Mouse (Mus musculus): ENCODE measurements around the gene Rmnd1. TPM values are rescaled to one million over a fixed set of nuclear protein-coding genes. Genes with fewer than 3 reads are reported as not detected.

The Rmnd1 gene
- polyA plus RNA-seq, 1 experiment from 2014 or later, result 48.5 TPM

DNA sequence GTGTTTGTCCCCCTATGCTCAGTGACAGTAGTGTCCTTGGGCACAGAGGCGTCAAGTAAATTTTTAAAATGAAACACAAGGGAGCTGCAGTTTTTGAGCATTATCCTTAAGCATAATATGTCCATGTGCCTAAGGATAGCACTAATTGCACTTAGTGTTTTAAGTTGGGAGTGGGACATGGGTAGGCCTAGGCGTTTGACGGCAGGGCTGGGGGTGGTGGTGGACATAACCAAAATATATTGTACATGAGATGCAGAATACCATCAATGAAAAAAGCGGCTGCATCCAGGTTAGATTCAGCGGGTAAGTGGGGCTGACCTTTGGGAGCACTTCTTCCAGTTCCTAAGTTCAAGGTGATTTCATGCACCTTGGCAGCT lies 454 bp downstream of the Rmnd1 start:
- Histone ChIP-seq H3K27ac (peak overlapping the region; percentile 86), H3K4me1 (peaks cover 20% of the 10 kb centered on the region), H3K27me3 (ENCODE audit: poor library complexity, severe bottlenecking) (no peaks in the 10 kb centered on the region), H3K36me3 (replicated peaks) (peaks cover 36% of the 10 kb centered on the region), H3K9me3 (no peaks in the 10 kb centered on the region), H3K4me3 (peak overlapping the region; percentile 68)
- 13% methylated on average over 5 of the region's 5 CpGs for WGBS
- DNase-seq (ENCODE audit: extremely low spot score, low spot score), result no peak

DNA sequence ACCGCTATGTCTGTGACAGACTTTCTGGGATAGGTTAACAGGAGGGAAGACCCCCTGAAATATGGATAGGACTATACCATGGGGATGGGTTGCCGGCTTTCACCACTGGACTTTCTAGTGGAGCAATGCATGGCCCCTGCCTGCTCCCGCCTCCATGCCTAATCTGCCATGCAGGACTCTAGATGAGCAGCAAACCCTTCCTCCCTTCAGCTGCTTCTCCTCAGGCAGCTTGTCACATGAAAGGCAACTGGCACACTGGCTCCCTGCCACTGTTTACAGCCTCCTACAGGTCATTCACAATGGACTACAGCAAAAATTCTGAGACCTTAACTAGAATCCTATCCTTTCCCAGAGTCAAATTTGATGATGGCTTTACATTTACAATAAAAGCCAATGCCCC lies 1.4 kb downstream of the Rmnd1 start:
- Histone ChIP-seq H3K36me3 (replicated peaks) (peaks cover 36% of the 10 kb centered on the region), H3K27ac (no peak overlapping the region)
- WGBS, result 95% methylated on average over 3 of the region's 3 CpGs

GRCm38 (mm10) chr10:4430399-4430798 lies 1.8 kb downstream of the Rmnd1 start:
- Histone ChIP-seq H3K9me3 (no peaks in the 10 kb centered on the region), H3K4me1 (peaks cover 20% of the 10 kb centered on the region), H3K27me3 (ENCODE audit: poor library complexity, severe bottlenecking) (no peaks in the 10 kb centered on the region), H3K4me3 (no peak overlapping the region), H3K27ac (no peak overlapping the region), H3K36me3 (replicated peaks) (peaks cover 36% of the 10 kb centered on the region)
- WGBS, result 91% methylated on average over 8 of the region's 8 CpGs
- DNase-seq (ENCODE audit: extremely low spot score, low spot score), result no peak

More for the DNA sequence above, 1.4 kb downstream of the Rmnd1 start:
- Histone ChIP-seq H3K27me3 (ENCODE audit: poor library complexity, severe bottlenecking) (no peaks in the 10 kb centered on the region), H3K9me3 (no peaks in the 10 kb centered on the region), H3K4me3 (peak overlapping the region; percentile 68), H3K4me1 (peaks cover 20% of the 10 kb centered on the region)
- no peak for DNase-seq (ENCODE audit: extremely low spot score, low spot score)

DNA sequence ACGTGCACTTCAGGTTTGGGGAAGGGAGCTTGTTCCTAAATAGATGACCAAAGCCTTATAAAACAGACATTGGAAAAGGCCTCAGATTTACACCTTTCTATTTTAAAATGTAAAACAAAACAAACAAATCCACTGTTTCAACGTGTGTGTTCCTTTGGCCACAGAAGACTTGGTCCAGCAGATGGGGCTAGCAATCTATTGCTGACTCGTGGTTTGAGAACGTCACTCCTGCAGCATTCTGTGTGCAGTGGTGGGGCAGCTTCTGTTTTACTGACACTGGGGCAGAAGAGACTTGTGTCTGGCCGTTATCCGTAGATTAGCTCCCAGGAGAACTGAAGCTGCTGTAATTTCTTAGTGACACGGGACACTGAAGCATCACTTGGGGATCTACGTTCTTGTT lies 6.9 kb downstream of the Rmnd1 start:
- 87% methylated on average over 8 of the region's 8 CpGs for WGBS
- no peaks in the 10 kb centered on the region for H3K27me3 ChIP-seq (ENCODE audit: poor library complexity, severe bottlenecking)
- H3K4me1 ChIP-seq, result no peaks in the 10 kb centered on the region
- no peak for DNase-seq (ENCODE audit: extremely low spot score, low spot score)
- no peak overlapping the region for H3K27ac ChIP-seq
- peaks cover 78% of the 10 kb centered on the region for H3K36me3 ChIP-seq (replicated peaks)
- H3K9me3 ChIP-seq, result no peaks in the 10 kb centered on the region
- H3K4me3 ChIP-seq, result no peak overlapping the region

GRCm38 (mm10) chr10:4407191-4407590 lies 25.0 kb downstream of the Rmnd1 start:
- Histone ChIP-seq H3K4me1 (no peaks in the 10 kb centered on the region), H3K9me3 (no peaks in the 10 kb centered on the region), H3K27me3 (ENCODE audit: poor library complexity, severe bottlenecking) (no peaks in the 10 kb centered on the region), H3K4me3 (no peak overlapping the region), H3K36me3 (replicated peaks) (peaks cover 90% of the 10 kb centered on the region), H3K27ac (no peak overlapping the region)
- DNase-seq (ENCODE audit: extremely low spot score, low spot score), result no peak
- 96% methylated on average over 1 of the region's 1 CpGs for WGBS

DNA sequence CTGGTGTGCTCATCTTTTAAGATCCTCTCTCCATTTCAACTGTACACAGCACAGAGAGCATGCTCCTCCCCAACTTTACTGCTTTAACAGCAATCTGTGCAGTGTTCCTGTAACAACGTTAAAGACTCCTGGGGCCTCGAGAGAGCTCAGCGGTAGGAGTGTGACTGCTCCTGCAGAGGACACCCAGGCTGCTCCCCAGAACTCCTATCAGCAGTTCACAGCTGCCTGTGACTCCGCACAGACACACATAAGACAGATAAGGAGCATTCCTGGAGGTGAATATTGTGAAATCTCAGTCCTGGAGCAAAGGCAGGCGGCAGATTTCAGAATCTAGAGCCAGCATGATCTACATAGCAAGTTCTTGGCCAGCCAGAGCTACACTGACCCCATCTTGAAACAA lies 26.7 kb downstream of the Rmnd1 start:
- H3K4me1 ChIP-seq, result no peaks in the 10 kb centered on the region
- peaks cover 86% of the 10 kb centered on the region for H3K36me3 ChIP-seq (replicated peaks)
- no peaks in the 10 kb centered on the region for H3K27me3 ChIP-seq (ENCODE audit: poor library complexity, severe bottlenecking)
- H3K4me3 ChIP-seq, result no peak overlapping the region
- H3K27ac ChIP-seq, result no peak overlapping the region
- 93% methylated on average over 5 of the region's 5 CpGs for WGBS
- no peaks in the 10 kb centered on the region for H3K9me3 ChIP-seq
- DNase-seq (ENCODE audit: extremely low spot score, low spot score), result no peak

DNA sequence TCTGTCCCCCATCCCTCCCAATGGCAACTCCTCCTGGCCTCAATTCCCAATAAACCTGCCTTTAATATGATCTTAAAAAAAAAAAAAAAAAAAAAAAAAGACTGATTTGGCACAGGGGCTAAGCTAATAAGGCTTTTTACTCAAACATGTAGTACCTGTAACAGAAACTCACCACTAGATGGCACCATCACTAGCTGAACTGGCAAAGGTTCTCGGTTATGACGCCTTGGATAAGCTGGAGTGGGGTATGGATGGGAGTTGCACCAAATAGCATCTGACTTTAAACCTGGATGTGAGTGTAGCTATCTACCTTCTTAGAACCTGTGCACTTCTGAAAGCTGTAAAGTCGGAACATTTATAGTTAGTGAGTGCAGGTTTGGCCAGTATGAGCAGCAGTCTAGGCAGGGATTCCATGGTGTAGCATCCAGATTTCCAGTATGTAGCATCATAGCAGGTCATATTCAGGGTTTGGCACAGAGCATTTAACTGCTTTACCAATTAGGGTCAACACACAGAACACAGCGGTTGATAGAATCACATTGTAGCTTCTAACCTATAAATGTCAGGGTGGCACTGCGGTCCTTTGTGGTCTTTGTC lies 27.2 kb downstream of the Rmnd1 start:
- no peaks in the 10 kb centered on the region for H3K4me1 ChIP-seq
- H3K9me3 ChIP-seq, result no peaks in the 10 kb centered on the region
- H3K4me3 ChIP-seq, result no peak overlapping the region
- peak; percentile 29 for DNase-seq (ENCODE audit: extremely low spot score, low spot score)
- H3K27me3 ChIP-seq (ENCODE audit: poor library complexity, severe bottlenecking), result no peaks in the 10 kb centered on the region
- WGBS, result 62% methylated on average over 5 of the region's 5 CpGs
- H3K36me3 ChIP-seq (replicated peaks), result peaks cover 85% of the 10 kb centered on the region
- H3K27ac ChIP-seq, result no peak overlapping the region

GRCm38 (mm10) chr10:4398058-4398457 lies 34.1 kb downstream of the Rmnd1 start:
- DNase-seq (ENCODE audit: extremely low spot score, low spot score), result no peak
- no peaks in the 10 kb centered on the region for H3K9me3 ChIP-seq
- H3K4me3 ChIP-seq, result no peak overlapping the region
- no peaks in the 10 kb centered on the region for H3K27me3 ChIP-seq (ENCODE audit: poor library complexity, severe bottlenecking)
- H3K36me3 ChIP-seq (replicated peaks), result peaks cover 84% of the 10 kb centered on the region
- H3K27ac ChIP-seq, result no peak overlapping the region
- H3K4me1 ChIP-seq, result no peaks in the 10 kb centered on the region
- WGBS, result 93% methylated on average over 5 of the region's 5 CpGs

DNA sequence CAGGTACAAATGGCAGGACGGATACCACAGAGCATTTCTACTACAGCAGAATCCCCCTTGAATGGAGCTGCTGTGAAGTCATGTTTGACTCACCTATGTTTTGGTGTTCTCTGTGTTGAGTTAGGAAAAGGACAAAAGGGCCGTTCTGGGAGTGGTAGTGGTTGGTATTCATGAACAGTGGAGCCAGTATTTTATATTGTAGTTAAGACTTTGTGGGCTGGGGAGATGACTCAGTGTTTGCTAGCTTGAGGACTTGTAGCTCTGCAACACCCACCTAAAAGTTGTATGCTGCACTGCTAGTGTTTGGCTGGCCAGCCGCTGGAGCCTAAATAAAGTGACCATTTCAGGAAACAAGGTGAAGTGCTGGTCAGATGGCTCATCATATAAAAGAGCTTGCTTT lies 36.9 kb downstream of the Rmnd1 start:
- H3K27me3 ChIP-seq (ENCODE audit: poor library complexity, severe bottlenecking), result no peaks in the 10 kb centered on the region
- no peak overlapping the region for H3K4me3 ChIP-seq
- no peak for DNase-seq (ENCODE audit: extremely low spot score, low spot score)
- H3K36me3 ChIP-seq (replicated peaks), result peaks cover 73% of the 10 kb centered on the region
- no peaks in the 10 kb centered on the region for H3K9me3 ChIP-seq
- 93% methylated on average over 3 of the region's 3 CpGs for WGBS
- no peak overlapping the region for H3K27ac ChIP-seq
- peaks cover 16% of the 10 kb centered on the region for H3K4me1 ChIP-seq

GRCm38 (mm10) chr10:4391851-4392250 lies 40.3 kb downstream of the Rmnd1 start:
- no peak overlapping the region for H3K4me3 ChIP-seq
- H3K27me3 ChIP-seq (ENCODE audit: poor library complexity, severe bottlenecking), result no peaks in the 10 kb centered on the region
- WGBS, result 79% methylated on average over 6 of the region's 6 CpGs
- peaks cover 50% of the 10 kb centered on the region for H3K36me3 ChIP-seq (replicated peaks)
- DNase-seq (ENCODE audit: extremely low spot score, low spot score), result no peak
- H3K4me1 ChIP-seq, result peaks cover 37% of the 10 kb centered on the region
- H3K9me3 ChIP-seq, result no peaks in the 10 kb centered on the region
- no peak overlapping the region for H3K27ac ChIP-seq

DNA sequence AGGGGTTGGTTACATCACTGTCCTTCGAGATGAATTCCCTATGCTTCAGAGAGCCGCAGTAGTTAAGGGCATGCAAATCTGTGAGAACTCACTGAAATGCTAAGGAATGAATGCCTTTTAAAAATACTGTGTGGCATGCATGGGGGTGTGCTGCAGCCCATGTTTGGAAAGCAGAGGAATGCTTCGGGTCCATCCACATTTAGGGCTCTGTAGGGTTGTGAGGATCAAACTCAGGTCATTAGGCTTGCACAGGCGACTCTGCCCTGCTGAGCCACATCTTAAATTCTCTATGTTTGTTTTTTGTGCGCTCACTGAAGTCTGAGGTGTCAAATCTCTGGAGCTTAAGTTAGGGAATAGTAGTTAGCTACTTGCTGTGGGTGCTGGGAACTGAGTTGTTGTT lies 41.1 kb downstream of the Rmnd1 start:
- Histone ChIP-seq H3K27me3 (ENCODE audit: poor library complexity, severe bottlenecking) (no peaks in the 10 kb centered on the region), H3K9me3 (no peaks in the 10 kb centered on the region), H3K27ac (no peak overlapping the region), H3K4me3 (no peak overlapping the region), H3K36me3 (replicated peaks) (peaks cover 43% of the 10 kb centered on the region), H3K4me1 (peaks cover 39% of the 10 kb centered on the region)
- no peak for DNase-seq (ENCODE audit: extremely low spot score, low spot score)
- WGBS, result 83% methylated on average over 5 of the region's 5 CpGs

- H3K9me3 ChIP-seq, result no peaks in the 10 kb centered on the region
- no peak overlapping the region for H3K27ac ChIP-seq
- no peak for DNase-seq (ENCODE audit: extremely low spot score, low spot score)
- no peak overlapping the region for H3K4me3 ChIP-seq
- WGBS, result 72% methylated on average over 2 of the region's 2 CpGs
- peaks cover 44% of the 10 kb centered on the region for H3K4me1 ChIP-seq
- no peaks in the 10 kb centered on the region for H3K27me3 ChIP-seq (ENCODE audit: poor library complexity, severe bottlenecking)
- H3K36me3 ChIP-seq (replicated peaks), result peaks cover 37% of the 10 kb centered on the region
These were observed 41.6 kb downstream of the Rmnd1 start for GRCm38 (mm10) chr10:4390550-4390949.

DNA sequence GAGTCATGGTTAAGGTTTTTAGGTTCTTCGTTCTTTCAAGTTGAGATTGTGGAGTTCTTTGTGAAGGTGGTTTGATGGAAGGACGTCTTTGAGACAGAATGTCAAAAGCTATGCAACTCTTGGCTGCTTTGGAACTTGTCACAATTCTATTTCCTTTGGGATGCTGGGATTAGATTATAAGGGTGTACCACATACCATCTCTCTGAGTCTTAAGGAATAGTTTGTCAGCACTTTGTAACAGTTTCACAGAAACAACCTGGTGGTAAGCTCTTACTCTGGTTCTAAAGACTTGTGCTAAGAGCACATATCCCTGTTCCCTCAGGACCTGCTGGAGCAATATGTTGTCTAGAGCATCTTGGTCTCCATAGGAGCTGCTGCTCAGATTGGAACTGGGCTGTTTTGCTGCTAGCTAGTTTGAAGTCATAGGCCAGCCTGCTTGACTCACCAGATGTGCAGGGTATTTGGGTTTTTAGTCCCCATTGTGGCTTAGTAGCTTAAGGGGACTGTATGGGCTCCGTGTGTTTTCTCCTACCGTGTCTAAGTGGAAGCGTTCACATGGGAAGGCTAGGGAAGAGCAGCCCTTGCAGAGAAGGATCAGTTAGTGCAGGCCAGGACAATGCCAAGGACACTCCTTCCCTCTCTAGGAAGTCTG lies 42.6 kb downstream of the Rmnd1 start:
- WGBS, result 73% methylated on average over 5 of the region's 5 CpGs
- Histone ChIP-seq H3K4me3 (peak overlapping the region; percentile 95), H3K27me3 (ENCODE audit: poor library complexity, severe bottlenecking) (no peaks in the 10 kb centered on the region), H3K36me3 (replicated peaks) (peaks cover 28% of the 10 kb centered on the region), H3K4me1 (peaks cover 44% of the 10 kb centered on the region), H3K9me3 (no peaks in the 10 kb centered on the region), H3K27ac (no peak overlapping the region)
- no peak for DNase-seq (ENCODE audit: extremely low spot score, low spot score)

Measured in forebrain, embryonic 10.5 days (tissue).